Mouse (Mus musculus) heart, embryonic 11.5 days (tissue): ENCODE data around the gene A030005K14Rik. TPM values are rescaled to one million over a fixed set of nuclear protein-coding genes. Genes with fewer than 3 reads are reported as not detected.

ENCODE experiments used
- ATAC-seq: fragments of 200-750 bp; cut with Nextera tagmentation; replicated peaks from 2 replicates; pipeline ENCODE4 v1.8.0; 2017; ENCODE audit warnings: moderate library complexity; ENCODE audit not compliant: insufficient number of reproducible peaks, low FRiP score, low TSS enrichment
- H3K27ac ChIP-seq: fragments of 300-500 bp; sonication (generic); 2 replicates; pipeline ENCODE4 v1.5.1; 2014; ENCODE audit warnings: mild to moderate bottlenecking, low read depth, low read length
- H3K27me3 ChIP-seq: fragments of 300-500 bp; sonication (generic); 2 replicates; pipeline ENCODE4 v1.6.1; 2014; ENCODE audit warnings: mild to moderate bottlenecking, low read length, mixed read lengths; ENCODE audit not compliant: control insufficient read depth, insufficient read depth
- H3K36me3 ChIP-seq: fragments of 300-500 bp; sonication (generic); 2 replicates; pipeline ENCODE4 v1.6.1; 2014; ENCODE audit warnings: mild to moderate bottlenecking, low read length, moderate library complexity, mixed read lengths; ENCODE audit not compliant: control insufficient read depth, insufficient read depth
- H3K4me1 ChIP-seq: fragments of 300-500 bp; sonication (generic); 2 replicates; pipeline ENCODE4 v1.6.1; 2014; ENCODE audit warnings: low read length; ENCODE audit not compliant: control insufficient read depth, insufficient read depth
- H3K4me2 ChIP-seq: fragments of 300-500 bp; sonication (generic); 2 replicates; pipeline ENCODE4 v1.6.1; 2014; ENCODE audit warnings: mild to moderate bottlenecking, moderate library complexity
- H3K4me3 ChIP-seq: fragments of 300-500 bp; sonication (generic); 2 replicates; pipeline ENCODE4 v1.5.1; 2014; ENCODE audit warnings: low read depth, low read length
- H3K9ac ChIP-seq: fragments of 300-500 bp; sonication (generic); 2 replicates; pipeline ENCODE4 v1.6.1; 2014; ENCODE audit warnings: mild to moderate bottlenecking, low read depth, low read length, moderate library complexity
- H3K9me3 ChIP-seq: fragments of 300-500 bp; sonication (generic); replicated peaks from 2 replicates; pipeline ENCODE4 v1.6.1; 2016; ENCODE audit warnings: low read length; ENCODE audit not compliant: control insufficient read depth
- WGBS: fragments of 180-500 bp; shearing (Covaris S2); extraction: QIAGEN DNeasy Blood & Tissue Kit; methylation state at CpG from one replicate; pipeline ENCODE4 v1.1.7; 2014; ENCODE audit not compliant: insufficient replicate concordance; 5-methylcytosine and 5-hydroxymethylcytosine counted together
- polyA plus RNA-seq: library from polyadenylated mRNA; unstranded; fragments of >200 nt; fragmentation: Nextera tagmentation; extraction: Ambion mirVana; gene quantifications from 2 replicates; pipeline ENCODE4 v1.2.1, GENCODE M21; 2014

The A030005K14Rik gene
- not detected in 2 replicates for polyA plus RNA-seq

GRCm38 (mm10) chr1:83059278-83059677, at the start of gene A030005K14Rik:
TSS of gene A030005K14Rik (minus strand) at chr1:83059378.
- Histone ChIP-seq H3K36me3 (no peaks in the 10 kb centered on the region), H3K9me3 (no peaks in the 10 kb centered on the region), H3K4me3 (no peak within 1 kb of the TSS), H3K27ac (no peak within 1 kb of the TSS), H3K4me2 (no peak within 1 kb of the TSS), H3K27me3 (no peaks in the 10 kb centered on the region), H3K9ac (no peak within 1 kb of the TSS), H3K4me1 (peaks cover 6% of the 10 kb centered on the region; the same call in 1 of the 2 replicates)
- ATAC-seq = no peak
- 84% methylated on average over 9 of the region's 9 CpGs for WGBS

GRCm38 (mm10) chr1:83107410-83107978, 48.3 kb upstream of the A030005K14Rik start:
- H3K27ac ChIP-seq = no peak overlapping the region
- no peak overlapping the region for H3K9ac ChIP-seq
- H3K4me2 ChIP-seq = no peak overlapping the region
- no peak overlapping the region for H3K4me3 ChIP-seq
- WGBS = 77% methylated on average over 5 of the region's 5 CpGs
- no peaks in the 10 kb centered on the region for H3K36me3 ChIP-seq
- no peak for ATAC-seq
- no peaks in the 10 kb centered on the region for H3K27me3 ChIP-seq
- H3K9me3 ChIP-seq = no peaks in the 10 kb centered on the region
- no peaks in the 10 kb centered on the region for H3K4me1 ChIP-seq

- Histone ChIP-seq H3K36me3 (no peaks in the 10 kb centered on the region), H3K9me3 (no peaks in the 10 kb centered on the region), H3K27me3 (no peaks in the 10 kb centered on the region), H3K4me3 (no peak overlapping the region), H3K9ac (no peak overlapping the region), H3K4me1 (no peaks in the 10 kb centered on the region), H3K4me2 (no peak overlapping the region), H3K27ac (no peak overlapping the region)
- no peak for ATAC-seq
- 70% methylated on average over 1 of the region's 1 CpGs for WGBS
Observed at GRCm38 (mm10) chr1:83105464-83105863, 46.3 kb upstream of the A030005K14Rik start.

GRCm38 (mm10) chr1:83101891-83102290, 42.7 kb upstream of the A030005K14Rik start:
- Histone ChIP-seq H3K36me3 (no peaks in the 10 kb centered on the region), H3K27ac (no peak overlapping the region), H3K9ac (no peak overlapping the region), H3K4me3 (no peak overlapping the region), H3K4me1 (no peaks in the 10 kb centered on the region), H3K27me3 (no peaks in the 10 kb centered on the region), H3K9me3 (no peaks in the 10 kb centered on the region), H3K4me2 (no peak overlapping the region)
- WGBS = 44% methylated on average over 3 of the region's 3 CpGs
- no peak for ATAC-seq

GRCm38 (mm10) chr1:83099580-83100137, 40.5 kb upstream of the A030005K14Rik start:
- H3K27me3 ChIP-seq = no peaks in the 10 kb centered on the region
- H3K9me3 ChIP-seq = no peaks in the 10 kb centered on the region
- peak overlapping the region; percentile 32; the same call in 1 of the 2 replicates for H3K27ac ChIP-seq
- no peaks in the 10 kb centered on the region for H3K4me1 ChIP-seq
- WGBS = 57% methylated on average over 7 of the region's 7 CpGs
- no peak overlapping the region for H3K4me3 ChIP-seq
- no peaks in the 10 kb centered on the region for H3K36me3 ChIP-seq
- H3K9ac ChIP-seq = no peak overlapping the region
- no peak overlapping the region for H3K4me2 ChIP-seq
- ATAC-seq = no peak

GRCm38 (mm10) chr1:83099160-83099559, 40.0 kb upstream of the A030005K14Rik start:
- Histone ChIP-seq H3K4me3 (no peak overlapping the region), H3K9me3 (no peaks in the 10 kb centered on the region), H3K4me2 (no peak overlapping the region), H3K9ac (no peak overlapping the region), H3K27me3 (no peaks in the 10 kb centered on the region), H3K4me1 (no peaks in the 10 kb centered on the region), H3K36me3 (no peaks in the 10 kb centered on the region), H3K27ac (no peak overlapping the region)
- no peak for ATAC-seq
- 86% methylated on average over 2 of the region's 2 CpGs for WGBS

GRCm38 (mm10) chr1:83096935-83097334, 37.8 kb upstream of the A030005K14Rik start:
- H3K9ac ChIP-seq = no peak overlapping the region
- WGBS = 79% methylated on average over 4 of the region's 4 CpGs
- no peak overlapping the region for H3K4me2 ChIP-seq
- no peaks in the 10 kb centered on the region for H3K4me1 ChIP-seq
- H3K9me3 ChIP-seq = no peaks in the 10 kb centered on the region
- H3K27ac ChIP-seq = no peak overlapping the region
- H3K27me3 ChIP-seq = no peaks in the 10 kb centered on the region
- no peaks in the 10 kb centered on the region for H3K36me3 ChIP-seq
- ATAC-seq = no peak
- H3K4me3 ChIP-seq = no peak overlapping the region

- ATAC-seq = no peak
- Histone ChIP-seq H3K9me3 (no peaks in the 10 kb centered on the region), H3K36me3 (no peaks in the 10 kb centered on the region), H3K9ac (no peak overlapping the region), H3K4me3 (no peak overlapping the region), H3K4me2 (no peak overlapping the region), H3K27me3 (no peaks in the 10 kb centered on the region), H3K27ac (no peak overlapping the region), H3K4me1 (no peaks in the 10 kb centered on the region)
- WGBS = 46% methylated on average over 3 of the region's 3 CpGs
Observed at GRCm38 (mm10) chr1:83091268-83091667, 32.1 kb upstream of the A030005K14Rik start.

- Histone ChIP-seq H3K4me3 (no peak overlapping the region), H3K9me3 (no peaks in the 10 kb centered on the region), H3K4me2 (no peak overlapping the region), H3K36me3 (no peaks in the 10 kb centered on the region), H3K4me1 (no peaks in the 10 kb centered on the region), H3K9ac (no peak overlapping the region), H3K27me3 (no peaks in the 10 kb centered on the region), H3K27ac (no peak overlapping the region)
- WGBS = 93% methylated on average over 2 of the region's 2 CpGs
- ATAC-seq = no peak
Observed at GRCm38 (mm10) chr1:83084790-83085189, 25.6 kb upstream of the A030005K14Rik start.
